Mouse (Mus musculus) C2C12 (cell line): ENCODE results near the gene Smo.
"Not testable (repeated sequence)": the region's sequence is repeated elsewhere in the genome, so short reads cannot be mapped to it uniquely, and the experiment has no call there.

Experiments used
- CTCF ChIP-seq: IDR thresholded peaks from one replicate; pipeline ENCODE4 v1.5.1; 2011; ENCODE audit not compliant: control insufficient read depth, insufficient read depth, insufficient read length
- FOSL1 ChIP-seq: IDR thresholded peaks from one replicate; pipeline ENCODE4 v1.8.0; 2011; ENCODE audit warnings: mild to moderate bottlenecking, low read length; ENCODE audit not compliant: poor library complexity, insufficient read depth, severe bottlenecking
- MAX ChIP-seq: IDR thresholded peaks from one replicate; pipeline ENCODE4 v1.6.1; 2011; ENCODE audit warnings: mild to moderate bottlenecking, control low read depth
- MYOD1 ChIP-seq: IDR thresholded peaks from one replicate; pipeline ENCODE4 v1.6.1; 2011; ENCODE audit warnings: low read depth; ENCODE audit not compliant: control insufficient read depth, insufficient read length
- USF1 ChIP-seq: IDR thresholded peaks from one replicate; pipeline ENCODE4 v1.6.1; 2011; ENCODE audit warnings: low read depth, mild to moderate bottlenecking, control low read depth, moderate library complexity

DNA sequence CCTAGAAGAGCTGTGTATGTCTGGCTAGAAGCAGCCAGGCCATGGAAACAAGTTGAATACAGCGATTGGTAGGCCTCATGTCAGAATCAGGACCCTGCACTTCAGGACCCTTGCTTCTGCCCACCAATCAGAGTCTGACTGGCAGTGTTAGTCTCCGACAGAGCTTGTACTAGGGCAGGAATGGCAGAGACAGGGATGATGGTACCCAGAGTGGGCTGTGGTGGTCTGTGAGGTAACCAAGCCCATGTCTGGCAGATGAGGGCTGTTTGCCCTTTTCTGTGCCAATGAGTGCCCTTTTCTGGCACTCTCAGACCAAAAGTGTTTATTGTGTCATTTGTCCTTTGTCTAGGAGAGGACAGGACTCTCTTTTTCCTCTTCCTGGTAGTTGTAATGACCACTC is 25.1 kb downstream of the Smo start:
- not testable (repeated sequence) for TF ChIP-seq CTCF, MYOD1, USF1, FOSL1, MAX
